Mouse (Mus musculus) common myeloid progenitor, adult 5-6 weeks (primary cell): Measurements from ENCODE around the gene Taok1. TPM values are rescaled to one million over a fixed set of nuclear protein-coding genes. Genes with fewer than 3 reads are reported as not detected.
A peak's percentile ranks its signal among the peaks of the same experiment; 100 is the strongest.

Experiments used
- ATAC-seq: replicated peaks from 2 replicates; pipeline ENCODE4 v1.8.0; 2016; ENCODE audit warnings: low read depth, mild to moderate bottlenecking, moderate TSS enrichment, inconsistent platforms; ENCODE audit not compliant: poor library complexity, severe bottlenecking
- total RNA-seq: library from RNA; stranded (forward); fragments of 200-1000, 187-1606 nt; gene quantifications from 2 replicates; pipeline ENCODE4 v1.2.3, GENCODE M21; 2017

Gene Taok1
- total RNA-seq, 1 experiment from 2014 or later = 49.5 TPM

DNA sequence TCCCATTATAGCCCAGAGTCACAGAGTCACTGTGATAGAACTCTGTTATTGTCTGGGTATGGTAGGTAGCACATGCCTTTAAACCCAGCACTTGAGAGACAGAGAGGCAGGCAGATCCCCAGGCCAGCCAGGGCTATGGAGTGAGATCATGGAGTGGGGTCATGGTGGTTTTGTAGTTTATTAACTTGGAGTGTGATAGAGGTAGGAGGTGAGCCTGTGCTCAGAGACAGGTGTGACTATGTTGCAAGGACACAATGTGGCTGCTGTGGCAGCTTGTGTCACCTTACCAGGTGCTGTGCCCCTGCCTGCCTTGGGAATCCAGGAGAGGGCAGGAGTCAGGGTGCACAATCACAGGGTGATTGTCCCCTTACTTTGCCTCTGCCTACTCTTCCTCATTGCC, 112.1 kb downstream of the Taok1 start:
- ATAC-seq = no peak

GRCm38 (mm10) chr11:77494782-77495181, 112.8 kb downstream of the Taok1 start:
- ATAC-seq = no peak

DNA sequence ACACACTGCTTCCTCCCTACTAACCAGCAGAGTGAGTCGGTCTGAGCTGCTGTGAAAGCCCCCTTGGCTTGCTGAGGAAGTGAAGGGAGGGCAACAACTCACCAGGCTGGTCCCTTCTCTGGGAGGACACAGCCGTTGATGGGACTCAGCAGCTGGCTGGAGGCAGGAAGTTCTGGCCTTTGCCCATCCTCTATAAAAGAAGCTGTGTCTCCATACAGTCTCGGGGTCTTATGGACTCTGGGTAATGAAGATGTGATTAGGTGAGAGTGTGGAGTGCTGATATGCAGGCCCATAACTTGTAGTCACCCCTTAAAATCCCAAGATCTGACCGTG, 113.3 kb downstream of the Taok1 start:
- no peak for ATAC-seq

- no peak for ATAC-seq
Measured at GRCm38 (mm10) chr11:77493512-77494343, 113.9 kb downstream of the Taok1 start, which contains the start of gene Git1. Gene Git1 (plus strand): TSS chr11:77493562.

DNA sequence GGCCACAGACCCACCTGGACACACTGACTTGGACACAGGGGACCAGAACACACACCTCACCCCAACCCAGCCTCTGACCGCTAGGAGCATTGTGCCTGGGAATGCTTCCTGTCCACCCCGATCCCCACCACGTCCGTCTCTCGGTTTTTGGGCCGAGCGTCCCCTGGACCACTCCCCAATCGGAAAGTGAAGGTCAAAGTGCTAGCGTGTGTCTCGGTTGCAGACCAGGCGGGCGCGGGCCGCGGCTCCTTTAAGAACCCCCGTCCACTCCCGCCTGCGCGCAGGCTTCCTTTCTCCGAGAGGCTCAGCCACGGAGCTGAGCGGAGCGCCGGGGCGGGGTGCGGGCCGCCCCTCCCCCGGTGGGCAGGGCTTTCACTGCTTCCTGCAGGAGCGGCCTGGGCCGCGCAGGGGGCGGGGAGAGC, 114.7 kb downstream of the Taok1 start:
- ATAC-seq = peak; percentile 53

DNA sequence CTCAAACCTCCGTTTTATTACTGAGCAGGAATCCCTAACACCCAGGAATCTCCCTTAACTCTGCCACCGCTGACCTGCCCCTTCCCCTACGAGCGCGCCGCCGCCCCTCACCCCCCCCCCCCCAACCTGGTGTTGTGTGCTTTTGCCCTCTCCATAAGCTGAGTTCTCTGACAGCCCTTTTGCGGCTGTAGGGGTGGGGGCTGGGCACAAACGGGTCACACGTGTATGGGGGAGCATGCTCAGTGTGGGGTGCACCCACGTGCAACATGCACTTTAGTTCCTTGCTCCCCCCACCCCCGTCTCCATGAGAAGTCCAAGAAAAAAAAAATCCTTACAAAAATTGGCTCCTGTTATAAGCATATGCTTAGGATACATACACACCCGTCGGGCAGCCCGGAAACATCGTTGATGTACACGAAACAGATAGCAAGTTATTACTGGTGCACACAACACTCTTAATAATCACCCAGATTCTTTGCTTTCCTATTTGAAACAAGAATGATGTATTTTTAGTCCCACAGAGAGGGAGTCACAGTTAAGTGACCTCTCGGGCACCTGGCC, 115.2 kb downstream of the Taok1 start:
- no peak for ATAC-seq

DNA sequence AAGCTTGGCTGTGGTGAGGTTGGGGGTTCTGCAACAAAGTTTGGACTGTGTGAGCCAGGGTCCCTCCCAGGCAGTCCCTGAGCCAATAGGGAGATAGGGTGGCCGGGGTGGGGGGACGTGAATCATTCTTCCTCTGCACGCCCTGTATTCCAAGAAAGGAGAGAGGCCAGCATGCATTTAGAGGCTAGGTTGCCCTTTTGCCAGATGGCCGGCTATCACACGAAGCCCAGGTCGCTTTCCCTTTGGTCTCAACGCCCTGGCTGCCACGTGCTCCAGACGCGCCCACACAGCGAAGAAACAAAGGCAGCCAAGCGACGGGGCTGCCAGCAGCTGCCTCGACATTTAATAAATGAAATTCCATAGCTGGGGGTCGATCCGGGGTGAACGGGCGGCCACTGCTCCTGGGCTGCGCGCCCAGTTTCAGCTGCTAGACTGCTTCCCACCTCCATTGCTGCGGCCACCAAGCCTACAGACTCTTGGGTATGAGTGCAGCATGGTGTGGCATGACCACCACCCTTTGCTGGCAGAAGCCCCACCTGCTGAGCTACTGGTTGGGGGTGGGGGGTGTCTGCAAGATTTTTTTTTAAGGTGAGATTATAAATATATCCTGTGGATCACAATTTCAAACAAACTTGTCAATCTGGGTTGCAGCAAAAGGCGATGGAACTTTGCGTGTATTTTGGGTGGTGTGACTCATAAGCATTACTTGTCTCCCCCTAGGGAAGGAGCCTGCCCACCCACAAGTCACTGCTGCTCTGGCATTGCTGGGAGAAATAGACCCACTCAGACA, 115.9 kb downstream of the Taok1 start:
- peak; percentile 10; the same call in 1 of the 2 replicates for ATAC-seq

- peak; percentile 74 for ATAC-seq
Measured at GRCm38 (mm10) chr11:77491123-77491501, 116.5 kb downstream of the Taok1 start.

- no peak for ATAC-seq
Measured at GRCm38 (mm10) chr11:77490451-77490850, 117.2 kb downstream of the Taok1 start.

DNA sequence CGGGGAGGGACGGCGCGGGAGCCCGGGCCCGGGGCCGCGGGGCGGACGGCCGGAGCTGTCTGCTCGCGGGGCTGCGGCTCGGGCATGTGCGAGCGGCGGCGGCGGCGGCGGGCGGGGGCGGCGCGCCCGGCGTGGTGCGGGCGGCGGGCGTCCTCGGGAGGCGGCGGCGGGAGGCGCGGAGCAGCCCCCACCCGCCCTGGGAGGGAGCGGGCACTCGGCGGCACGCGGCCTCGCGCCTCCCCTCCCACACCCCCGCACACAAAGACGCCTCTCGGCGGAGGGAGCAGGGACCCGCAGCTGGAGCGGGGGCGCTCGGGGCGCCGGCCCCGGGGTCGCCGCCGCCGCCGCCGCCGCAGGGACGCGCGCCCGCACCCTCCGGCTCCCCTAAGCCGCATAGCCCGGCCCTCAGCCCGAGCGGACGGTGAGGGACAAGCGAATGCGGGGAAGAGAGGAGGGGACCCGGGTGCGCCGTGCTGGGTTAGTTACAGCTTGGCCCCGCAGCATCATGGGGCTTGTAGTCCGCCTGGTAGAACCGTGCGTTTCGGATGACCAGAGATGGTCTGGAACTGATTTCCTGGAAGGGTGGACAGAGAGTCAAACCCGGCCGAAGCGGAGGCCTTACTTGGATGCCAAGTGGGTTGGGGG, 117.9 kb downstream of the Taok1 start, which contains the start of gene Ankrd13b:
TSS of gene Ankrd13b (minus strand) at position 88 of the 645 bp plus-strand sequence.
- ATAC-seq = no peak

GRCm38 (mm10) chr11:77488771-77489581, 118.6 kb downstream of the Taok1 start:
- ATAC-seq = no peak

GRCm38 (mm10) chr11:77486798-77487197, 120.8 kb downstream of the Taok1 start:
- no peak for ATAC-seq

DNA sequence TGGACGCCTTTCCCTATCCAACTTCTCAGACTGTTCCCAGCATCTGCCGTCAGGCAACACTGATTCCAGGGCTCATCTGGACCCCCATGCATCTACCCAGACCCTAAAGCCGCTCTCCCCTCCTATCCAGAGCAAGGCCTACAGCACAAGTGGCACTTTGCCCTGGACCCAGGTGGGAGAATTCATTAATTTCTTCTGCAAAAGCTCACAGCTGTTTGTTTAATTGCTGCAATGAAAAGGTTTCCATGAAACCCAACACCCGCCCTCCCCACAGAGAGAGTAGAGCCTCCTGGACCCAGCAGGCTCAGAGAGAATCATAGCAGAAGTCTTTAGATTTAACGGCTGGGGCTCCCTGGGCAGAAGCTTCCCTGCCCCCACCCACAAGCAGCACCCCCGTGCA, 122.4 kb downstream of the Taok1 start:
- ATAC-seq = no peak

DNA sequence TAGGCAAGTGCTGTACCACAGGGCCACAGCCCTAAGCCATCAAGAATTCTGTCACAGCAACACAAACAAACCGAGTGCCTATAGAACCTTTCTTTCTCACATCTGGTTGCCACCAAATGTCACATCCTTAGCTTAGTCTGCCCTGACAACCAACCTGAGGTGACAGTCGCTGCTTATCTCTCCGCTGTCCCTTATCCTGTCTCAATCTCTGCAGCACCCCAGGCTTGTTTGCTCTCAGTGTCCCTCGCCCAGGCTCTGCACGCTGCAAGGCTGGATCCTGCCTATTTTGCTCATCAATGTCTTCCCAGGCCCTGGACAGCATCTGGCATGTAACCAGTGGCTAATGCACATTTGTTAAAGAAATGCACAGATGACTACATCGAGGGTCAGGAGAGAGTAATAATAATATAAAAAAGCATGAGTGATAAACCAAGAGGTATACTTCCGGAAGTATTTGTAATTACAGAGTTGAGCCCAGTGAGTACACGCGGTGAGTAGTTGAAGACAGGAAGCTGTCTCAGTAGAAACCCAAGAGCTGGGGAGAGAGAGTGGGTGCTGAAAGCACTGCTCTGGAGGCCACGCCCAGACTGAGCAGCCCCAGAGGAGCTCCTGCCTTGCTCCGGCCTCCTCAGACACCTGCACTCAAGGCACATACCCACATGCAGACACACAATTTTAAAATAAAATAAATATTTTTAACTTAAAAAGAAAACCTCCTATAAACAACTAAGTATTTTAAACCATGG, 123.9 kb downstream of the Taok1 start:
- ATAC-seq = peak; percentile 67

GRCm38 (mm10) chr11:77483043-77483442, 124.6 kb downstream of the Taok1 start:
- no peak for ATAC-seq
